Mouse (Mus musculus) MN1 (cell line): ENCODE results near the gene Sumf2.
"Not testable (repeated sequence)": the region's sequence is repeated elsewhere in the genome, so short reads cannot be mapped to it uniquely, and the experiment has no call there.

Experiments used
- DNase-seq: peaks from one replicate; pipeline ENCODE4 v3.0.0-alpha.2; 2016; ENCODE audit warnings: low spot score

The Sumf2 gene

GRCm38 (mm10) chr5:129846752-129847557 lies at the start of gene Sumf2:
Gene Sumf2 (plus strand): TSS chr5:129846986.
- DNase-seq: peak; percentile 93

DNA sequence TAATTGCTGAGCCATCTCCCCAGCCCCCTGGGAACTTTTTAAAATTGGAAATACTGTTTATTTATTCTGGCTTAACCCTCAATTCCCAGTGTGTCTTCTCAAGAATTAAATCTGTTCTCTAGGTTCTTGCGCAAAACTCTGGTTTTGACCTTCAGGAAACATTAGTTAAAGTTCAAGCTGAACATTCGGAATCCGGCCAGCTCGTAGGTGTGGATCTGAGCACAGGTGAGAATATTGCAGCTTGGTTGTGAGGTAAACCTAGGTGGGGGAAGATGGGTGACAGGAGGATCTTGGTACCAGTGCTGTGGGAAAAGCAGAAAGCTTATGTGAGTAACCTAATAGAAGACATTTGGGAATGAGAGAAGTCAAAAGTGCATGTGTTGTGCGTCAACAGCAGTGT lies 1.9 kb upstream of the Sumf2 start:
- DNase-seq: no peak

DNA sequence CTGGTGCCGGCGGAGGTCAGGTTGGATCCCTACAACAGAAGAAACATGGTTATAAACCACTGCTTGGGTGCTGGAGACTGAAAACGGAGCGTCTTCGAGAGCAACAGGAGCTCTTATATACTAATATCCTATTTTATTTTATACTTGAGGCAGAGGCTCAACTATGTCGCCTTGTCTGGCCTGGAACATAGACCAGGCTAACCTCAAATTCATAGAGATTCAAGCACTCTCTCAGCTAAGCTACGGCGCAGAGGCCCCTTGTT lies 703 bp downstream of the Sumf2 start:
- no peak for DNase-seq

- peak; percentile 56 for DNase-seq
These were observed 8.4 kb downstream of the Sumf2 start for GRCm38 (mm10) chr5:129855163-129855562.

- no peak for DNase-seq
These were observed 9.6 kb downstream of the Sumf2 start for GRCm38 (mm10) chr5:129856414-129856813.

GRCm38 (mm10) chr5:129862325-129862724 lies 15.5 kb downstream of the Sumf2 start:
- DNase-seq: no peak

GRCm38 (mm10) chr5:129864467-129864866 lies 17.7 kb downstream of the Sumf2 start:
- DNase-seq: no peak

- no peak for DNase-seq
These were observed 19.1 kb downstream of the Sumf2 start for GRCm38 (mm10) chr5:129865841-129866240.

DNA sequence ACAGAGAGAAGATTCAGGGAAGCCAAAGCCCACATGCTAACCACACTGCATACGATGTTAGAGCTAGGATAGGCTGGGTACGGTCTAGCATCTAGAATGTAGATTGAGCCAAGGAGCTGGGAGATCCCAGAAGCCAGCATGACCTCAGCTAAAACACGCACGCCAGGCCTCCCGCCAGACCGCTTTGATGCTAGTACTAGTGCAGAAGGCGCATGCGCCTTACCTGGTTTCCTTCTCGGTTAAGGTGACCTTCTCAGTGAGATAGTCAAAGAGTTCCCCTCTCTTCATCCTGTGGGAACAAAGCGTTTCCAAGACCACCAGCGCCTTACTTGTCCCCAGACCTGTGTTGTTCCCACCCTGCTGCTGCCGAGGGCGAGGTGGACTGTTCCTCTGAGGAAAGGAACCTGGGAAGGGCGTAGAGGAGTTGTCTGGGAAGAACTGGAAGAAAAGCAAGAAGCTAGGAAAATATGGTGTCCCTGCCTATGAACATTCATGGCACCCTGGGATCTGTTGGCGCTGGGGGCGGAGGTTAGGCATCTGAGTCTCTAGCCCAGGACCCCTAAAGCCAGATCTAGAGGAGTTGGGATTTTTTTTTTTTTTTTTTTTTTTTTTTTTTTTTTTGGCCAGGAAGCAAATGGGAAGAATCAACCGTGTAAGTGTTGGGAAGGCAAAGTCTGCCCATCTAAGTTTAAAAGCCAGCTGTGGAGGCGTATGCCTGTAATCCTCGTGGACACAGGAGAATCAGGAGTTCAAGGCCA lies 22.6 kb downstream of the Sumf2 start:
- no peak for DNase-seq

GRCm38 (mm10) chr5:129871238-129871637 lies 24.5 kb downstream of the Sumf2 start:
- no peak for DNase-seq

- no peak for DNase-seq
These were observed 27.2 kb downstream of the Sumf2 start for GRCm38 (mm10) chr5:129873942-129874341.

DNA sequence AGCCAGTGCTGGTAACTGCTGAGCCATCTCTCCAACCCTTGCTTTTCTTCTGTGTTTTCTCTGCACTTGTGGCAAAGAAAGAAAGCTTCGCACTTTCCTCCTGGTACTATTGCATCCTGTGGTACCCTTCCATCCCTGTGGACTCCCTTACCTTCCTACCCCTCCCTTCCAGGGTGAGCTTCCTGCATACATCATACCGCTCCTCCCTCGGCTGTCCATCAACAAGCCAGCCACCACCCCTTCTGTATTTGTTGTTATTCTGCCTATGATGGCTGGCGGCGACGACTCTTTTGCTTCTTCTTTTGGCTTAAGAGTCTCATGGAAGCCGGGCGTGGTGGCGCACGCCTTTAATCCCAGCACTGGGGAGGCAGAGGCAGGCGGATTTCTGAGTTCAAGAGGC lies 28.3 kb downstream of the Sumf2 start:
- DNase-seq: no peak

DNA sequence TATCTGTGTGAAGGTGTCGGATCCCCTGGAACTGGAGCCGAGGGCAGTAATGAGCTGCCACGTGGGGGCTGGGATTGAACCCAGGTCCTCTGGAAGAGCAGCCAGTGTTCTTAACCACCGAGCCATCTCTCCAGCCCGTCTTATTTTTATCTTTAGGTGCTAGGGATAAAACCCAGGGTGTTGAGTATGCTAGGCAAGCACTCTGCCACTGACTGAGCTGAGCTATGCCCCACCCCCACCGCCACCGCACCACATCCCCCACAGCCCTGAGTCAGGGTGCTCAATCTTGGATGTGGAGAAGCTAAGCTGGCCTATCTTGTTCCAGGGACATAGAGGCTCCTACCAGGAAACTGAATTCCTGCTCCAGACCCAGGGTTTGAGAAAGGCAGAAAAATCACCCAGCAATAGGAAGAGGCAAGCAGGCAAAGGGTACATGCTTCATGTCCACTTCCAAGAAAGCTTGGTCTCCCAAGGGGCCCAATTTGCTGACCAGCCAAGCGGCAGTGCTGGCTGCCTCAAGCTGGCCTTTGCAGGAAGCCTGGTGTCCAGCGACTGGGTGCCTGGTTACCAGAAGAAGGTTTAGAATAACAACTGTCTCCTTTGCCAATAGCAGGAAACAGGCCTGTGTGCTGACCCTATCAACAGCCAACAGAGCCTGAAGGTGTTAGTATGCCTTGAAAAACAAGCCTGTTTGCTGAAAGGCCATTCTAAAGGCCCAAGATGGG lies 31.1 kb downstream of the Sumf2 start:
- DNase-seq: peak; percentile 74

DNA sequence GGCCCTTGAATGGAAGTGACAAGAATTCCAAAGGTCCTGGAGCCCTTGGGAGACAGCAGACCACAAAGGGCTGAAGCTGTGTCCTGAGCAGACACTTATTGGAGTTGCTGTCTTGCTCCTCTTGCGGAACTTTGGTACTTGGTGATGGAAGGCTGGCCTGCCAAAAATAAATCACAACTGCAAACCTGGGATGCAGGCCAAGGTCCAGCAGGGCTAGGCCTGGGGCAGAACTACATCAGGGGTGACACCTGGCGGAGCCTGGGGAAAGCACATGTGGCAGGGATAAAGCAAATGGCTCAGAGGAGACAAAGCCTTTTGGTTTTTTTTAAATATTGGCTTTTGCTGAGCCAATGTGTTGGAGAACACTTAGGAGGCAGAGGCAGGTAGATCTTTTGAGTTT lies 32.2 kb downstream of the Sumf2 start:
- DNase-seq: peak; percentile 82

DNA sequence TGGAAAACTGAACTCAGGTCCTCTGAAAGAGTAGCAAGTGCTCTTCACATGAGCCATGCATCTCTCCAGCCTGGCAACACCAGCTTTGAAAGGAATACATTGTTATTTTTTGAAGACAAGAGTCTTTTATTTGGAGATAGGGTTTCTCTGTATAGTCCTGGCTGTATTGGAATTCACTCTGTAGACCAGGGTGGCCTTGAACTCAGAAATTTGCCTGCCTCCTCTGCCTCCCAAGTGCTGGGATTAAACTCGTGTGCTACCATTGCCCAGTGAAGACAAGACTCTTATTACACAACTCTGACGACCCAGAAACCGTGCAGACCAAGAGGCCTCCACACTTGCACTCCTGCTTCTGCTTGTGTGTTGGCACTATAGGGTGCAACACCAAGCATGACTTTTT lies 33.1 kb downstream of the Sumf2 start:
- no peak for DNase-seq

- peak; percentile 63 for DNase-seq
These were observed 39.5 kb downstream of the Sumf2 start for GRCm38 (mm10) chr5:129886271-129886670.

GRCm38 (mm10) chr5:129886911-129887636 lies 40.3 kb downstream of the Sumf2 start, which contains the start of gene Chchd2:
Gene Chchd2 (minus strand): TSS chr5:129887470.
- DNase-seq: peak; percentile 99

DNA sequence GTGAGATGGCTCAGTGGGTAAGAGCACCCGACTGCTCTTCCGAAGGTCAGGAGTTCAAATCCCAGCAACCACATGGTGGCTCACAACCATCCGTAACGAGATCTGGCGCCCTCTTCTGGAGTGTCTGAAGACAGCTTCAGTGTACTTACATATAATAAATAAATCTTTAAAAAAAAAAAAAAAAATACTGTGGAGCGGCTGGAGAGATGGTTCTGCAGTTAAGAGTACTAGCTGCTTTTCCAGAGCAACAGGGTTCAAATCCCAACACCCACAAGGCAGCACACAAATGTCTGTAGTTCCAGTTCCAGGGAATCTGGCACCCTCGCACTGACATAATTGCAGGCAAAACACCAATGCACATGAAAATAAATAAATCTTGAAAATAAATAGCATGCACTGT lies 43.6 kb downstream of the Sumf2 start:
- DNase-seq: not testable (repeated sequence)

DNA sequence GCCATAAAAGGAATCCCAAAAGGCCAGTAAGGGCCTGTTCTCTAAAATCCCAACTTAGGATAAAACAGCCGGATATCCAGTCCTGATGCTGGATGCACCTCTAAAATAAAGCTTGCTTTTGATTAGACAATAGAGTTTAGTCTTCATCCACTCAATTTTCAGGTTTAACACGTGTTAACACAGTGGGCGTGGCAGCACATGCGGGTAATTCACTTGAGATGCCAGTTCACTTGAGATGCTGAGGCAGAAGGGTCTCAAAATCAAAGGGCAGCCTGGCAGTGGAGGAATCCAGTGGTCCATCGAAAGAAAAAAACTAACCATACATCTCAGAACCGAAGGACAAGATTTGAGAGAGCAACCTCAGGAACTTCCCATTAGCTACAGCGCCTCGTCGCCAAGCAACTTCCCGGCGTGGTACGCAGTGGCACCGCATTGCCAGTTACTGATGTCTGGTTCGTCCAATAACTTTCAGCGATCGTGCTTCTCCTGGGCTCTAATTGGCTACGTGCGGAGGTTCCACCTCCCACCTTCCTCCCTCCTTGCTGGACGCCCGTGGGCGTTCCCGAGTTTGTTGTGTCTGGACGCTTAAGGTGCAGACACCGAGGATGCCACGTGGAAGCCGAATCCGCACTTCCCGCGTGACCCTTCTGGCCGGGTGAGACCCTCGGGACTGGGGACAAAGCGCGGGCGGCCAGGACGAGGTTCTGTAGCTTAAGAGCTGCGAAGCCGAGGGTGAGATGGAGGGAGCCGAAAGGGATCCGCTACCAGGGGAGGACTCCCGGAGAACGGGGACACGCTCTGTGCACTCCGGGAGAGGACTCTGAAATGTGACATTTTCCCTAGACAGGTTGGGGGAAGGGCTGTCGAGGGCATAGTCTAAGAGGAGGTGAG lies 48.7 kb downstream of the Sumf2 start, which contains the start of gene Zbed5:
Zbed5 (plus strand) TSS at position 526 of the 891 bp plus-strand sequence.
- peak; percentile 99 for DNase-seq

- DNase-seq: no peak
These were observed 51.7 kb downstream of the Sumf2 start, which contains the start of gene Phkg1 for GRCm38 (mm10) chr5:129898449-129898848. Gene Phkg1 (minus strand): TSS chr5:129898549.

DNA sequence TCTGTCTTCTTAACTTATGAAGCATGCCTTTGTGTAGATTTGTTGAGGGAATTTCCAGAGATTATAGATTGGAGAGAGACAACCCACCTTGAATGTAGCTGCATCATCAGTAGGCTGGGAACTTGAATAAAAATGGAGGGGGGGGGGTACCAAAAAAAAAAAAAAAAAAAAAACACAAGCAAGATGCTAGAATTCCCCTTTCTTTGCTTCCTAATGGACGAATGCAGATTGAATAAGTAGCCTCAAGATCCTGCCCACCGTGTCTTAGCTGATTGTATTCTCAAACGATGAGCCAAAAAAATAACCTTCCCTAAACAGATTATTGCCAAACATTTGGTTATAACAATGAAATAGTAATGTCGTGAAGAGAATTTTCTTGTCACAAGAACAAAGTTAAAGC lies 61.0 kb downstream of the Sumf2 start:
- DNase-seq: peak; percentile 31
